Mouse (Mus musculus): Measurements from ENCODE around the gene Camk2g. TPM values are rescaled to one million over a fixed set of nuclear protein-coding genes. Genes with fewer than 3 reads are reported as not detected.
A peak's percentile ranks its signal among the peaks of the same experiment; 100 is the strongest.
"Not testable (repeated sequence)": the region's sequence is repeated elsewhere in the genome, so short reads cannot be mapped to it uniquely, and the experiment has no call there.

Gene Camk2g
- polyA plus RNA-seq, 1 experiment from 2014 or later: 49.1 TPM

DNA sequence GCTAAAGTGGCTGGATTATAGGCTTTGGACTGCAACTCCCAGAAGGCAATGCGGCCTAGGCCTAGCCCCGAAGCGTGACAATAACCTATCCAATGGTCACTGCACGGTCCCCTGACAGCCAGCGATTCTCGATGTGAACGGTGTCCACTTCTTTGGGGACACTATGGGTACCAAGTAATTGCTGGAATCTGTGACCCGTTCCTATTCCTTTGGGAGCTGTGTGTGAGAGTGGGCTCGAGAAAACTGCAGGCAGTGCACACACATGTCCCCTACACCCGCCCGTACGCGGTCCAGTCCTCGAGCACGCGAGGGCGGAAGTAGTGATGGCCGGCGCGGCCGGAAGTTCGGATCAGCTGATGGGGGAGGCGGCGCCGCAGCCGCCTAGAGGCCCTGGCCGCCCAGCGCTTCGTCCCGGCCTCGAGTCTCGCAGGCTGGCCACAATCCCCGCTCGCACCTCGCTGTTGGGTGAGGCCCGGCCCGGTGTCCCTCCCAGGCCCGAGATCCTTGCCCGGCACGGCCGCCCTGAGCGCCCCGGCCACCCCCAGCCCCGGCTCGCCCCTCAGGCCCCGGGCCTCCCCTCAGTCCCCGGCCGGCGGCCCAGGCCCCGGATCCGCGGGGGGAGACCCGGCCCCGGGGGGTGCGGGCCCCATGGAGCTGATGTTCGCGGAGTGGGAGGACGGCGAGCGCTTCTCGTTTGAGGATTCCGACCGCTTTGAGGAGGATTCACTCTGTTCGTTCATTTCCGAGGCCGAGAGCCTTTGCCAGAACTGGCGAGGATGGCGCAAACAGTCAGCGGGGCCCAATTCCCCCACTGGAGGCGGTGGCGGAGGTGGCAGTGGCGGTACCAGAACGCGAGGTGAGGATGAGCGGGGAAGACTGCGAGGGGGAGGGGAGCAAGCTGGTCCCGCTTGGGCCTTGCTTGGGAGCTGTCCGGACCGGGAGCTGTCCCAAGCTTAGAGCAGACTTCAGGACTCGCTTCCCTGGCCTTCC lies 86.4 kb downstream of the Camk2g start, which contains the start of gene Zswim8:
Zswim8 (plus strand) TSS at position 352 of the 990 bp plus-strand sequence.
- peaks cover 13% of the 10 kb centered on the region for H3K4me1 ChIP-seq
- no peaks in the 10 kb centered on the region for H3K27me3 ChIP-seq (replicated peaks)

DNA sequence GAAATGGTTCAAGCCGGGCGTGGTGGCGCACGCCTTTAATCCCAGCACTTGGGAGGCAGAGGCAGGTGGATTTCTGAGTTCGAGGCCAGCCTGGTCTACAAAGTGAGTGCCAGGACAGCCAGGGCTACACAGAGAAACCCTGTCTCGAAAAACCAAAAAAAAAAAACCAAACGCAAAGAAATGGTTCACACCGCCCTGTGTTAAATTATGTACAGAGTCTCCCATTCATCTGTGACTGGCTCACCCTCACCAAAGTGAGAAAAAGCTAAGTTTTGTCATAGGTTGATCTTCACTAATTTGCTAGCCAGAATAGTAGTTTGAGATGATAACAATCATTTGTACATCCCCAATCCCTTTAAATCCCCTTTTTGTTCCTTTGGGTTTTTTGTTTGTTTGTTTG lies 90.4 kb downstream of the Camk2g start:
- H3K4me2 ChIP-seq: peak overlapping the region; percentile 58
- not testable (repeated sequence) for H3K9me3 ChIP-seq; H3K27me3 ChIP-seq (replicated peaks); ATAC-seq (ENCODE audit: insufficient read depth, low FRiP score, low read depth); H3K36me3 ChIP-seq
- peak overlapping the region; percentile 90 for H3K4me3 ChIP-seq (replicated peaks)
- H3K4me1 ChIP-seq: peaks cover 18% of the 10 kb centered on the region
- 12% methylated on average over 8 of the region's 8 CpGs for WGBS
- peak overlapping the region; percentile 85; the same call in 1 of the 2 replicates for H3K9ac ChIP-seq
- H3K27ac ChIP-seq: peak overlapping the region; percentile 95

More for the DNA sequence above, 86.4 kb downstream of the Camk2g start, which contains the start of gene Zswim8:
- no peaks in the 10 kb centered on the region for H3K9me3 ChIP-seq
- under 1% methylated on average over 80 of the region's 80 CpGs for WGBS
- H3K27ac ChIP-seq: peak within 1 kb of the TSS; percentile 86
- ATAC-seq (ENCODE audit: insufficient read depth, low FRiP score, low read depth): peak; percentile 93
- peak within 1 kb of the TSS; percentile 79 for H3K4me2 ChIP-seq
- H3K36me3 ChIP-seq: peaks cover 26% of the 10 kb centered on the region
- H3K4me3 ChIP-seq (replicated peaks): peak within 1 kb of the TSS; percentile 90
- peak within 1 kb of the TSS; percentile 99 for H3K9ac ChIP-seq

DNA sequence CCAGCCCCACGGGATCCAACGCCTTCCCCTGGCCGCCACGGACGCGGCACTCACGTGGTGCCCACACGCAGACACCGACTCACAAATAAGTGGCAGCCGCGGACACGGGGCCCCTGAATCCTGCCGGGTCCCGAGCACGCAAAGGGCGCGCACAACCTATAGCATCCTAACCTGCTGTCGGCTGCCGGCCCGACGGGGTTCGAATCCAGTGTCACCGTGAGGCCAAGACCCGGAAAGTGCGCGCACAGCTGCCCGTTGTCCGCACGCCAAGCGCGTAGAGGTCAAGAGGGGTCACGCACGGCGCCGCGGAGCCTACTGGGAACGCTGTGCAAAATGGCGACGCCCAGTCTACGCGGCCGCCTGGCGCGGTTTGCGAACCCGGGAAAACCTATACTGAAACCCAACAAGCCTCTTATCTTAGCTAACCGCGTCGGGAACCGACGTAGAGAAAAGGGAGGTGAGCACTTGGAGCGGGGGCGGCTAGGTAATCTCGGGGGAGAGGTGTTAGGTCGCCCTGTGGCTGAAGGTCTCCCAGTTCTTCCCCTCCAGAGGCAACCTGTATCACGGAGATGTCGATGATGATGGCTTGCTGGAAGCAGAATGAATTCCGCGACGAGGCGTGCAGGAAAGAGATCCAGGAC lies 91.0 kb downstream of the Camk2g start, which contains the start of gene Chchd1:
Chchd1 (plus strand) TSS at position 266 of the 641 bp plus-strand sequence.
- Histone ChIP-seq H3K9me3 (no peaks in the 10 kb centered on the region), H3K9ac (peak within 1 kb of the TSS; percentile 85), H3K27ac (peak within 1 kb of the TSS; percentile 95), H3K36me3 (peaks cover 9% of the 10 kb centered on the region; the same call in 1 of the 2 replicates), H3K4me1 (peaks cover 16% of the 10 kb centered on the region; the same call in 1 of the 2 replicates), H3K27me3 (replicated peaks) (no peaks in the 10 kb centered on the region), H3K4me3 (replicated peaks) (peak within 1 kb of the TSS; percentile 90), H3K4me2 (peak within 1 kb of the TSS; percentile 58)
- peak; percentile 73 for ATAC-seq (ENCODE audit: insufficient read depth, low FRiP score, low read depth)
- WGBS: under 1% methylated on average over 61 of the region's 61 CpGs

DNA sequence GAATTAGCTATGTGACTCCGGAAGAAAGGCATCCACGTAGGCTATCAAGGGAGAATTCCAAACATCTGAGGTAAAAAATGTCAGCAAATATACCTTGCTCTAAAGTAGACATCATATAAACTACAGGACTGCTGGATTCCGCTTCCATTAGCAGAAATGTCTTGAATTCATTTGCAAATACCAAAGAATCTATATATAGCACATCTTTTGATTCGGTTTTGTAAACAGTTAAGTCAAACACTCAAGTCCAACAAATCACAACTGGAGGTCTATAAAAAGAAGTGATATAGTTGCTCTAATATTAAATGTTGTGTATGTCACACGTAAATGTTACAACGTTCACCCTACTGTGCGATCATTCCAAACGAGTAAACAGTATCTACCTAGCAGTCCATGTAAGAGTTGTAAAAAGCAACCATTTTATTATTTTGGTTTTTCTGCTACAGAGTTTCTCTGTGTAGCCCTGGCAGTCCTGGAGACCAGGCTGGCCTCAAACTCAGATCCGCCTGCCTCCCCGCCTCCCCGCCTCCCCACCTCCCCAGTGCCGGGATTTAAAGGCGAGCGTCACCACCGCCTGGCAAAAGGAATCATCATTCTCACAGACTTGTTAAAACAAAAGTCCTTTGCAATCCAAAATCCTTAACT lies 91.7 kb downstream of the Camk2g start:
- no peaks in the 10 kb centered on the region for H3K9me3 ChIP-seq
- peaks cover 9% of the 10 kb centered on the region; the same call in 1 of the 2 replicates for H3K36me3 ChIP-seq
- H3K4me2 ChIP-seq: peak overlapping the region; percentile 58
- peak overlapping the region; percentile 85 for H3K9ac ChIP-seq
- H3K4me1 ChIP-seq: peaks cover 17% of the 10 kb centered on the region
- no peak for ATAC-seq (ENCODE audit: insufficient read depth, low FRiP score, low read depth)
- 3% methylated on average over 15 of the region's 15 CpGs for WGBS
- H3K4me3 ChIP-seq (replicated peaks): peak overlapping the region; percentile 90
- no peaks in the 10 kb centered on the region for H3K27me3 ChIP-seq (replicated peaks)
- peak overlapping the region; percentile 95 for H3K27ac ChIP-seq

DNA sequence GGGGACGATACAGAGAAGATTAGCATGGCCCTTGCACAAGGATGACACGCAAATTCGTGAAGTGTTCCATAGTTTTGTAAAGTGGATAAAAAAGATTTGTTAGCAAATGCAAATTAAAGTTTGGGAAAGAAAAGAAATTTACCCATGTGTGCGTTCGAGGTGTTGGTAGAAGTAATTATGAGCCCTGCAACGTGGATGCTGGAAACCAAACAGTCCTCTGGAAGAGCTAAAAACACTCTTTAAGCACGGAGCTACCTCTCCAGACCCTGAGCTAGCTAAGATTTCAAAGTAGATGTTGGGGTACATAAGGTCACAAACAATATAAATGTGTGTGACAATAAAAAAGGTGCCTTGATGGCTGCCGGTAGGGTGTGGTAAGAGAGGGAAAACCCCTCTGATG lies 92.3 kb downstream of the Camk2g start:
- 72% methylated on average over 8 of the region's 8 CpGs for WGBS
- peaks cover 9% of the 10 kb centered on the region; the same call in 1 of the 2 replicates for H3K36me3 ChIP-seq
- 0 out of 2 replicates have a peak overlapping the region, but pooled peaks have one; percentile 10 for H3K9ac ChIP-seq
- H3K4me3 ChIP-seq (replicated peaks): peak overlapping the region; percentile 90
- peaks cover 24% of the 10 kb centered on the region for H3K4me1 ChIP-seq
- H3K27me3 ChIP-seq (replicated peaks): no peaks in the 10 kb centered on the region
- ATAC-seq (ENCODE audit: insufficient read depth, low FRiP score, low read depth): no peak
- H3K4me2 ChIP-seq: peak overlapping the region; percentile 58
- H3K9me3 ChIP-seq: no peaks in the 10 kb centered on the region
- H3K27ac ChIP-seq: peak overlapping the region; percentile 23; the same call in 1 of the 2 replicates

DNA sequence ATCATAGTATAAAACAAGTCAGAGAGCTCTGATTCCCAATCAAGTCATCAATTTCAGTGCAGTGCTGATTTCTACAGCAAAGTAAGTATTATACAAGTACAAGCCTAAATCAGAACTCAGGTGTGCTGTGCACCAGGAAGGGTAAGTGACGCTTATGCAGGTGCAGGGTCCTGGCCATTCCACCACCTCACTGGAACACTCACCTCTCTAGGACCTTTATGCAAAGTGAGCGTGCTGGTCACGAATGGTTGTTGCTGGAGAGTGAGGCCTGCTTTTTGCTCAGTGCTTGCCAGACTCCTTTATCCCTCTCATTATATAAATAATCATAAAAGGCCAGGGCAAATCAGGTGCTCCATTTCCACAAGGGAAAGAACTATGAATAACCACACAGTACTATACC lies 93.5 kb downstream of the Camk2g start:
- Histone ChIP-seq H3K27me3 (replicated peaks) (no peaks in the 10 kb centered on the region), H3K9ac (no peak overlapping the region), H3K36me3 (peaks cover 9% of the 10 kb centered on the region; the same call in 1 of the 2 replicates), H3K27ac (no peak overlapping the region), H3K4me1 (peaks cover 32% of the 10 kb centered on the region), H3K9me3 (no peaks in the 10 kb centered on the region), H3K4me2 (no peak overlapping the region), H3K4me3 (replicated peaks) (no peak overlapping the region)
- ATAC-seq (ENCODE audit: insufficient read depth, low FRiP score, low read depth): no peak
- 67% methylated on average over 3 of the region's 3 CpGs for WGBS

DNA sequence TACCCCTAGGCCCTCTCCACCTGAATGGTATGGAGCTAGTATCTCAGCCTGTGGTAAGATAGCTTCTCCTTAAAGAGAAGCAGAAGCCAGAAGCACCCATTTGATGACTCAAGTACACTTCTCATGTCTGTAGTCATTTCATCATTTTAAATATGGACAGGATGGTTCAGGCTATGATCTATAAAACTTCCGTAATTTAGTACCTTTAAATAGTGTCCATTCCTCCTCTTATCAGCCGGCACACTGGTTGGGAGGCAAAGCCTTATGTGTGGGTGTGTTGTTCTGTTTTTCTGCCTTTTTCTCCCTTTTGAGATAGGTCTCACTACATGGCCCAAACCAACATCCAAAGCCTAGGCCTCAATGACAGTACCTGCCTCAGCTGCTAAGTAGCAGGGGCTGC lies 95.4 kb downstream of the Camk2g start:
- no peak overlapping the region; the same call in 1 of the 2 replicates for H3K4me2 ChIP-seq
- 82% methylated on average over 2 of the region's 2 CpGs for WGBS
- ATAC-seq (ENCODE audit: insufficient read depth, low FRiP score, low read depth): no peak
- H3K9me3 ChIP-seq: no peaks in the 10 kb centered on the region
- H3K4me1 ChIP-seq: peaks cover 30% of the 10 kb centered on the region
- no peak overlapping the region for H3K27ac ChIP-seq
- no peaks in the 10 kb centered on the region for H3K27me3 ChIP-seq (replicated peaks)
- peaks cover 5% of the 10 kb centered on the region for H3K36me3 ChIP-seq
- H3K4me3 ChIP-seq (replicated peaks): no peak overlapping the region
- H3K9ac ChIP-seq: no peak overlapping the region; the same call in 1 of the 2 replicates

DNA sequence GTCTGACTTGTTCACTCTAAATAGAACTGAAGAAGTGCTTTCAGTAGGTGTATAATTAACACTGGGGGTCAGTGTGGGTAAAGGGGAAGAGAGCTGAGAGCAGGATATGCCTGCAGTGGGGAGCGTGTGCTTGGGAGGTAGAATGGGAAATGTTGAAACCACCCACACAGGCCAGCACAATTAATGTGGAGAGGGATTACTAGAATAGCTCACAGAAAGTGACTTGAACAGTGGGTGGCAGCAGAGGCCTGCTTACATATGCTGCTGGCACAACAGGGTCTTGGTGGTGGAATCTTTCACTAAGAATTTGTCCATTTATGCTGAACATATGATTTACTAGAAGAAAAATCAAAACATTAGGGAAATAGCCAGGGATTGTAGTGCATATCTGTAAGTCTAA lies 96.9 kb downstream of the Camk2g start:
- Histone ChIP-seq H3K4me3 (replicated peaks) (peak overlapping the region; percentile 76), H3K27ac (0 out of 2 replicates have a peak overlapping the region, but pooled peaks have one; percentile 8), H3K4me1 (peaks cover 29% of the 10 kb centered on the region), H3K4me2 (peak overlapping the region; percentile 72), H3K9ac (no peak overlapping the region), H3K36me3 (peaks cover 17% of the 10 kb centered on the region), H3K27me3 (replicated peaks) (no peaks in the 10 kb centered on the region), H3K9me3 (no peaks in the 10 kb centered on the region)
- no peak for ATAC-seq (ENCODE audit: insufficient read depth, low FRiP score, low read depth)
- WGBS: 19% methylated on average over 1 of the region's 1 CpGs

DNA sequence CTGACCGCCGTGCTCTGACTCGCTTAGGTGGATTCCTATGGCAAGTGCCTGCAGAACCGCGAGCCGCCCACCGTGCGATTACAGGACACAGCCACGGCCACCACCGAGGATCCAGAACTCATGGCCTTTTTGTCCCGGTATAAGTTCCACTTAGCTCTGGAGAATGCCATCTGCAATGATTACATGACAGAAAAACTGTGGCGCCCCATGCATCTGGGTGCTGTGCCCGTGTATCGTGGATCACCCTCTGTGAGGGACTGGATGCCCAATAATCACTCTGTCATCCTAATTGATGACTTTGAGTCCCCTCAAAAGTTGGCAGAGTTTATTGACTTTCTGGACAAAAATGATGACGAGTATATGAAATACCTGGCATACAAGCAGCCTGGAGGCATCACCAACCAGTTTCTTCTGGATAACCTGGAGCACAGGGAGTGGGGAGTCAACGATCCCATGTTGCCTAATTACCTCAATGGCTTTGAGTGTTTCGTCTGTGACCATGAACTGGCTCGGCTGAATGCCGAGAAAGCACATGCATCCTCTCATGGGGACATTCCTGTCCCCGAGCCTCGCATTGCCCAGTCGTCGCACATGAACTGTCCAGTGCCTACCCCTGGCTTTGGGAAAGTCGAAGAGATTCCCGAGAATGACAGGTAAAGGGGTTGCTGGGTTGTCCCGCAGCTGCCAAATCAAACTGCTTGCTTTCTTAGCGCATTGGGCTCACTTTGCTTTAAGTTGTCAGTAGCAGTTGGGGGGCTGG lies 97.9 kb downstream of the Camk2g start:
- no peak for ATAC-seq (ENCODE audit: insufficient read depth, low FRiP score, low read depth)
- Histone ChIP-seq H3K36me3 (peaks cover 26% of the 10 kb centered on the region), H3K4me1 (peaks cover 21% of the 10 kb centered on the region), H3K4me3 (replicated peaks) (peak overlapping the region; percentile 76), H3K4me2 (peak overlapping the region; percentile 72), H3K27ac (peak overlapping the region; percentile 97), H3K27me3 (replicated peaks) (no peaks in the 10 kb centered on the region), H3K9ac (peak overlapping the region; percentile 75), H3K9me3 (no peaks in the 10 kb centered on the region)
- 11% methylated on average over 27 of the region's 27 CpGs for WGBS

DNA sequence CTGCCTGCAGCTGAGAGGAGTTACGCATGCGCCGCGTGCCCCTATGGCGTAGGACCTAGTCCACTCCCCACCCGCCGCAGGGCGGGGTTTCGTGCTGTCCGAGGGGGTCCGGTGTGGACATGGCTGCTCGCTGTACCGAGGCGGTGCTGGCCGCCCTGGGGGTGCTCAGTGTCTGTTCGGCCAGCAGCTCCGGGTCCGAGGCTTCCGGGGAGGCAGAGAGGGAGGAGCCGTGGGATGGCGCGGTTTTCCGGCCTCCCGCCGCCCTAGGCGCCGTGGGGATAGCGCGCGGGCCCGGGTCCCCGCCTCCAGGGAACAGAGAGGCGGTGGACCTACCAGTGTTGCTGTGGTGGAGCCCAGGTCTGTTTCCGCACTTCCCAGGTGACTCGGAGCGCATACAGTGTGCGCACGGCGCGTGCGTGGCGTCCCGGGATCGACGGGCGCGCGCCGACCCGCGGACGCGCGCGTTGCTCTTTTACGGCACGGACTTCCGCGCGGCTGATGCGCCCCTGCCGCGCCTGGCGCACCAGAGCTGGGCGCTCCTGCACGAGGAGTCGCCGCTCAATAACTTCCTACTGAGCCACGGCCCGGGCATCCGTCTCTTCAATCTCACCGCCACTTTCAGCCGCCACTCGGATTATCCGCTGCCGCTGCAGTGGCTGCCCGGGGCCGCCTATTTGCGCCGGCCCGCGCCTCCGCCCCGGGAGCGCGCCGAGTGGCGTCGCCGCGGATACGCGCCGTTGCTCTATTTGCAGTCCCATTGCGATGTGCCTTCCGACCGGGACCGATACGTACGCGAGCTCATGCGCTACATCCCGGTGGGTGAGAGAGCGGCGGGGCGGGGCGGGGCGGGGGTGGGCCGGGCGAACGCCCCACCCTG lies 98.8 kb downstream of the Camk2g start, which contains the start of gene Fut11:
Fut11 (plus strand) TSS at position 85 of the 877 bp plus-strand sequence.
- peak within 1 kb of the TSS; percentile 76 for H3K4me3 ChIP-seq (replicated peaks)
- WGBS: under 1% methylated on average over 107 of the region's 111 CpGs
- peak within 1 kb of the TSS; percentile 72 for H3K4me2 ChIP-seq
- H3K4me1 ChIP-seq: peaks cover 21% of the 10 kb centered on the region
- H3K27ac ChIP-seq: peak within 1 kb of the TSS; percentile 97
- no peaks in the 10 kb centered on the region for H3K27me3 ChIP-seq (replicated peaks)
- peaks cover 32% of the 10 kb centered on the region for H3K36me3 ChIP-seq
- H3K9me3 ChIP-seq: no peaks in the 10 kb centered on the region
- H3K9ac ChIP-seq: peak within 1 kb of the TSS; percentile 75
- ATAC-seq (ENCODE audit: insufficient read depth, low FRiP score, low read depth): peak; percentile 92

Measured in stomach, embryonic 15.5 days (tissue).